Mouse (Mus musculus) adipocyte (in vitro differentiated cells): ENCODE measurements around the gene Mycl.
"Not testable (repeated sequence)": the region's sequence is repeated elsewhere in the genome, so short reads cannot be mapped to it uniquely, and the experiment has no call there.

Source experiments
- DNase-seq: peaks from one replicate; pipeline ENCODE4 v3.0.0-alpha.2; 2016; ENCODE audit warnings: low spot score

Gene Mycl

GRCm38 (mm10) chr4:122981238-122981637 lies 14.2 kb upstream of the Mycl start:
- no peak for DNase-seq

- DNase-seq: no peak
These were observed 13.5 kb upstream of the Mycl start for GRCm38 (mm10) chr4:122981930-122982329.

GRCm38 (mm10) chr4:122982537-122982936 lies 12.9 kb upstream of the Mycl start:
- DNase-seq: no peak

GRCm38 (mm10) chr4:122983486-122984261 lies 11.8 kb upstream of the Mycl start:
- no peak for DNase-seq

- DNase-seq: peak; percentile 83
These were observed 10.3 kb upstream of the Mycl start for GRCm38 (mm10) chr4:122985110-122985509.

GRCm38 (mm10) chr4:122987421-122987820 lies 8.0 kb upstream of the Mycl start:
- DNase-seq: no peak

- DNase-seq: not testable (repeated sequence)
These were observed 7.4 kb upstream of the Mycl start for GRCm38 (mm10) chr4:122988004-122988403.

GRCm38 (mm10) chr4:122991177-122991576 lies 4.3 kb upstream of the Mycl start:
- DNase-seq: no peak

GRCm38 (mm10) chr4:122992276-122992675 lies 3.2 kb upstream of the Mycl start:
- DNase-seq: no peak

GRCm38 (mm10) chr4:122996221-122996617 lies 767 bp downstream of the Mycl start:
- no peak for DNase-seq

- DNase-seq: no peak
These were observed 1.3 kb downstream of the Mycl start for GRCm38 (mm10) chr4:122996618-122997381.

- no peak for DNase-seq
These were observed 3.2 kb downstream of the Mycl start for GRCm38 (mm10) chr4:122998537-122999262.

- DNase-seq: no peak
These were observed 3.8 kb downstream of the Mycl start for GRCm38 (mm10) chr4:122999263-122999691.

- DNase-seq: no peak
These were observed 4.7 kb downstream of the Mycl start for GRCm38 (mm10) chr4:123000130-123000529.

GRCm38 (mm10) chr4:123000617-123001342 lies 5.3 kb downstream of the Mycl start:
- no peak for DNase-seq

- no peak for DNase-seq
These were observed 9.9 kb downstream of the Mycl start for GRCm38 (mm10) chr4:123005054-123005966.

GRCm38 (mm10) chr4:123012501-123012900 lies 17.0 kb downstream of the Mycl start:
- DNase-seq: not testable (repeated sequence)

GRCm38 (mm10) chr4:123013346-123013945 lies 18.0 kb downstream of the Mycl start:
- no peak for DNase-seq

- no peak for DNase-seq
These were observed 18.5 kb downstream of the Mycl start for GRCm38 (mm10) chr4:123013949-123014406.
